Mouse (Mus musculus): ENCODE measurements at regions not wholly inside any gene's neighbourhood (a gene's known extent, or its start where the extent isn't known, plus 50 kb on each side); places are given as distances from the start of the nearest gene placed in this dataset.

GRCm38 (mm10) chr15:67305681-67306080 is 805.0 kb upstream of the Lrrc6 start:
- DNase-seq (ENCODE audit: low spot score in 2 of 2) = no peak

GRCm38 (mm10) chr15:67303804-67304203 is 803.1 kb upstream of the Lrrc6 start:
- no peak for DNase-seq (ENCODE audit: low spot score in 2 of 2)

GRCm38 (mm10) chr15:67301871-67302363 is 801.2 kb upstream of the Lrrc6 start:
- no peak for DNase-seq (ENCODE audit: low spot score in 2 of 2)

GRCm38 (mm10) chr15:67301024-67301423 is 800.3 kb upstream of the Lrrc6 start:
- no peak for DNase-seq (ENCODE audit: low spot score in 2 of 2)

GRCm38 (mm10) chr15:67294797-67295196 is 794.1 kb upstream of the Lrrc6 start:
- DNase-seq (ENCODE audit: low spot score in 2 of 2) = no peak

- no peak for DNase-seq (ENCODE audit: low spot score in 2 of 2)
Observed at GRCm38 (mm10) chr15:67289749-67290148, 789.0 kb upstream of the Lrrc6 start.

GRCm38 (mm10) chr15:67284941-67285340 is 784.2 kb upstream of the Lrrc6 start:
- no peak for DNase-seq (ENCODE audit: low spot score in 2 of 2)

GRCm38 (mm10) chr15:67283275-67283972 is 782.7 kb upstream of the Lrrc6 start:
- DNase-seq (ENCODE audit: low spot score in 2 of 2) = no peak

GRCm38 (mm10) chr15:67278869-67279268 is 778.2 kb upstream of the Lrrc6 start:
- DNase-seq (ENCODE audit: low spot score in 2 of 2) = no peak

- no peak for DNase-seq (ENCODE audit: low spot score in 2 of 2)
Observed at GRCm38 (mm10) chr15:67275058-67275457, 774.3 kb upstream of the Lrrc6 start.

- DNase-seq (ENCODE audit: low spot score in 2 of 2) = no peak
Observed at GRCm38 (mm10) chr15:67272397-67272796, 771.7 kb upstream of the Lrrc6 start.

- no peak for DNase-seq (ENCODE audit: low spot score in 2 of 2)
Observed at GRCm38 (mm10) chr15:67263723-67264122, 763.0 kb upstream of the Lrrc6 start.

- DNase-seq (ENCODE audit: low spot score in 2 of 2) = no peak
Observed at GRCm38 (mm10) chr15:67263313-67263712, 762.6 kb upstream of the Lrrc6 start.

- DNase-seq (ENCODE audit: low spot score in 2 of 2) = no peak
Observed at GRCm38 (mm10) chr15:67262269-67262668, 761.6 kb upstream of the Lrrc6 start.

GRCm38 (mm10) chr15:67260666-67261065 is 760.0 kb upstream of the Lrrc6 start:
- DNase-seq (ENCODE audit: low spot score in 2 of 2) = no peak

- DNase-seq (ENCODE audit: low spot score in 2 of 2) = no peak
Observed at GRCm38 (mm10) chr15:67249147-67249546, 748.4 kb upstream of the Lrrc6 start.

- no peak for DNase-seq (ENCODE audit: low spot score in 2 of 2)
Observed at GRCm38 (mm10) chr15:67248471-67248870, 747.8 kb upstream of the Lrrc6 start.

- no peak for DNase-seq (ENCODE audit: low spot score in 2 of 2)
Observed at GRCm38 (mm10) chr15:67245658-67246268, 745.1 kb upstream of the Lrrc6 start.

GRCm38 (mm10) chr15:67244908-67245657 is 744.4 kb upstream of the Lrrc6 start:
- peak in 1 of 2 experiments; percentile 42 for DNase-seq (ENCODE audit: low spot score in 2 of 2)

GRCm38 (mm10) chr15:67235107-67235785 is 734.5 kb upstream of the Lrrc6 start:
- no peak for DNase-seq (ENCODE audit: low spot score in 2 of 2)

- peak in 1 of 2 experiments; percentile 9 for DNase-seq (ENCODE audit: low spot score in 2 of 2)
Observed at GRCm38 (mm10) chr15:67229359-67229758, 728.6 kb upstream of the Lrrc6 start.

All from layer of hippocampus, adult 18-20 months (tissue).